In genomic region chr17:78608135-78608670, GRCm38 (mm10) we compare ENCODE assay signal across 18 mouse cellular contexts.
DNase-seq lines count a peak whose midpoint lies in the region; ATAC-seq and TF ChIP-seq lines count a peak whose summit lies in the region.
"Had no signal": no experiment of that assay in that cellular context is flagged by ENCODE, and none has a peak within 500 bp of the region (broad histone marks: within the 10 kb centered on the region; RNA-seq: fewer than 3 reads in every experiment).

No protein-coding gene starts in this region.

- peak; percentile 36; the same call in 1 of the 2 replicates for ATAC-seq in lung, embryonic 15.5 days (ENCODE audit: borderline replicate concordance, extremely low read depth, low FRiP score, low TSS enrichment)
- ATAC-seq in intestine, embryonic 14.5 days (replicated peaks; ENCODE audit: low FRiP score, low TSS enrichment, low read depth), result 0 out of 2 replicates have a peak, but pooled peaks have one; percentile 38
- ATAC-seq: Patski had no signal

- H3K27me3 ChIP-seq in heart, embryonic 10.5 days (ENCODE audit: insufficient read depth, poor library complexity, severe bottlenecking), result no peaks in the 10 kb centered on the region
- H3K27me3 ChIP-seq in lung, embryonic 15.5 days, result no peaks in the 10 kb centered on the region; the same call in 1 of the 2 replicates
- no peaks in the 10 kb centered on the region for H3K27me3 ChIP-seq in intestine, embryonic 14.5 days (replicated peaks; ENCODE audit: control insufficient read depth, insufficient read depth, low read length)
- H3K27me3 ChIP-seq in small intestine, adult 2 months (ENCODE audit: control insufficient read depth, insufficient read depth, low read length), result no peaks in the 10 kb centered on the region
- no peaks in the 10 kb centered on the region for H3K27me3 ChIP-seq in forebrain, embryonic 10.5 days (ENCODE audit: poor library complexity, severe bottlenecking)
- H3K27me3 ChIP-seq: heart, embryonic 15.5 days; Patski had no signal

- TF ChIP-seq CTCF in small intestine, adult 2 months (IDR thresholded peaks at IDR 0.05; ENCODE audit: extremely low read depth, insufficient read length, insufficient replicate concordance, low read depth, low read length), result no peak

- no peak overlapping the region for H3K27ac ChIP-seq in heart, embryonic 10.5 days
- H3K27ac ChIP-seq in lung, embryonic 15.5 days, result no peak overlapping the region
- no peak overlapping the region for H3K27ac ChIP-seq in intestine, embryonic 14.5 days (ENCODE audit: low read depth)
- H3K27ac ChIP-seq in small intestine, adult 2 months (ENCODE audit: insufficient read depth, low read depth, low read length), result peak overlapping the region; percentile 40; the same call in 1 of the 2 replicates
- H3K27ac ChIP-seq in forebrain, embryonic 10.5 days, result no peak overlapping the region
- H3K27ac ChIP-seq: embryonic facial prominence, embryonic 10.5 days; heart, embryonic 15.5 days; kidney, postnatal 0 days; limb, embryonic 12.5 days had no signal

- H3K4me3 ChIP-seq in heart, embryonic 10.5 days, result no peak overlapping the region
- H3K4me3 ChIP-seq in lung, embryonic 15.5 days, result no peak overlapping the region
- H3K4me3 ChIP-seq in intestine, embryonic 14.5 days (ENCODE audit: low read depth, low read length), result no peak overlapping the region
- H3K4me3 ChIP-seq in small intestine, adult 2 months (ENCODE audit: low read depth, low read length), result no peak overlapping the region
- no peak overlapping the region for H3K4me3 ChIP-seq in forebrain, embryonic 10.5 days
- H3K4me3 ChIP-seq: embryonic facial prominence, embryonic 10.5 days; heart, embryonic 15.5 days; limb, embryonic 12.5 days had no signal

- no peak overlapping the region for H3K4me2 ChIP-seq in lung, embryonic 15.5 days
- H3K4me2 ChIP-seq in intestine, embryonic 14.5 days (ENCODE audit: low read length), result no peak overlapping the region
- H3K4me2 ChIP-seq: heart, embryonic 15.5 days; limb, embryonic 12.5 days had no signal

- no peaks in the 10 kb centered on the region for H3K9me3 ChIP-seq in heart, embryonic 10.5 days
- H3K9me3 ChIP-seq in lung, embryonic 15.5 days, result no peaks in the 10 kb centered on the region
- 0 out of 2 replicates have a peak, but pooled peaks cover 3% of the 10 kb centered on the region for H3K9me3 ChIP-seq in intestine, embryonic 14.5 days (ENCODE audit: control insufficient read depth, low read length)
- H3K9me3 ChIP-seq in forebrain, embryonic 10.5 days, result no peaks in the 10 kb centered on the region
- H3K9me3 ChIP-seq: embryonic facial prominence, embryonic 10.5 days; heart, embryonic 15.5 days; limb, embryonic 12.5 days had no signal

- H3K36me3 ChIP-seq in heart, embryonic 10.5 days, result no peaks in the 10 kb centered on the region
- H3K36me3 ChIP-seq in lung, embryonic 15.5 days, result no peaks in the 10 kb centered on the region
- no peaks in the 10 kb centered on the region for H3K36me3 ChIP-seq in intestine, embryonic 14.5 days (ENCODE audit: control insufficient read depth, insufficient read depth, low read length)
- H3K36me3 ChIP-seq in small intestine, adult 2 months (ENCODE audit: control insufficient read depth, insufficient read depth, low read length), result no peaks in the 10 kb centered on the region
- H3K36me3 ChIP-seq in forebrain, embryonic 10.5 days (replicated peaks), result no peaks in the 10 kb centered on the region
- H3K36me3 ChIP-seq: embryonic facial prominence, embryonic 10.5 days; heart, embryonic 15.5 days; limb, embryonic 12.5 days had no signal

- 66% methylated on average over 16 of the region's 16 CpGs for WGBS in heart, embryonic 10.5 days
- WGBS in lung, embryonic 15.5 days, result 26% methylated on average over 16 of the region's 16 CpGs
- 21% methylated on average over 16 of the region's 16 CpGs for WGBS in intestine, embryonic 14.5 days
- 17% methylated on average over 16 of the region's 16 CpGs for WGBS in small intestine, adult 2 months
- 83% methylated on average over 16 of the region's 16 CpGs for WGBS in forebrain, embryonic 10.5 days

- H3K9ac ChIP-seq in lung, embryonic 15.5 days, result no peak overlapping the region
- no peak overlapping the region for H3K9ac ChIP-seq in intestine, embryonic 14.5 days (ENCODE audit: low read length)
- H3K9ac ChIP-seq: heart, embryonic 15.5 days; limb, embryonic 12.5 days had no signal

- H3K4me1 ChIP-seq in heart, embryonic 10.5 days, result 0 out of 2 replicates have a peak, but pooled peaks cover 4% of the 10 kb centered on the region
- no peaks in the 10 kb centered on the region for H3K4me1 ChIP-seq in lung, embryonic 15.5 days
- no peaks in the 10 kb centered on the region; the same call in 1 of the 2 replicates for H3K4me1 ChIP-seq in intestine, embryonic 14.5 days (replicated peaks; ENCODE audit: control insufficient read depth, insufficient read depth, low read length)
- H3K4me1 ChIP-seq in small intestine, adult 2 months (ENCODE audit: control insufficient read depth, insufficient read depth, insufficient read length, low read length), result peaks cover 8% of the 10 kb centered on the region; the same call in 1 of the 2 replicates
- no peaks in the 10 kb centered on the region for H3K4me1 ChIP-seq in forebrain, embryonic 10.5 days
- H3K4me1 ChIP-seq: heart, embryonic 15.5 days had no signal

- intact Hi-C loops in heart, postnatal 36 days (cut with DNase I), result no loop called here

- TF ChIP-seq POLR2A in small intestine, adult 2 months (IDR thresholded peaks at IDR 0.05; ENCODE audit: low read depth, low read length), result no peak

- DNase-seq in heart, embryonic 10.5 days (ENCODE audit: low spot score), result peak; percentile 62
- no peak for DNase-seq in heart, postnatal 36 days
- DNase-seq in lung, postnatal 25 days (ENCODE audit: low spot score), result no peak
- DNase-seq in intestine, embryonic 14.5 days (ENCODE audit: low spot score), result no peak
- DNase-seq in forebrain, embryonic 10.5 days (ENCODE audit: extremely low spot score, low spot score), result no peak
- no peak for DNase-seq in cerebellum, postnatal 36 days
- DNase-seq: cerebellum, adult 11-12 months; gastrocnemius, postnatal 25 days; layer of hippocampus, postnatal 36 days; right cerebral cortex, postnatal 25 days; thymus, postnatal 14 days had no signal
